Mouse (Mus musculus): Measurements from ENCODE around the gene Taok2. TPM values are rescaled to one million over a fixed set of nuclear protein-coding genes. Genes with fewer than 3 reads are reported as not detected.
A peak's percentile ranks its signal among the peaks of the same experiment; 100 is the strongest.

Taok2 gene
- polyA plus RNA-seq, 1 experiment, result 174 TPM

GRCm38 (mm10) chr7:126860987-126861386, 23.5 kb downstream of the Taok2 start:
- H3K4me1 ChIP-seq (ENCODE audit: control insufficient read depth, insufficient read depth, low read length), result peaks cover 11% of the 10 kb centered on the region
- 53% methylated on average over 5 of the region's 5 CpGs for WGBS
- no peak for TF ChIP-seq CTCF (IDR thresholded peaks at IDR 0.05; ENCODE audit: insufficient read depth, low read length)
- TF ChIP-seq POLR2A (IDR thresholded peaks at IDR 0.05; ENCODE audit: borderline replicate concordance, extremely low read depth, low read depth, low read length), result no peak
- no peak for DNase-seq
- peak overlapping the region; percentile 89 for H3K4me3 ChIP-seq (replicated peaks; ENCODE audit: extremely low read depth, low read depth, low read length)

DNA sequence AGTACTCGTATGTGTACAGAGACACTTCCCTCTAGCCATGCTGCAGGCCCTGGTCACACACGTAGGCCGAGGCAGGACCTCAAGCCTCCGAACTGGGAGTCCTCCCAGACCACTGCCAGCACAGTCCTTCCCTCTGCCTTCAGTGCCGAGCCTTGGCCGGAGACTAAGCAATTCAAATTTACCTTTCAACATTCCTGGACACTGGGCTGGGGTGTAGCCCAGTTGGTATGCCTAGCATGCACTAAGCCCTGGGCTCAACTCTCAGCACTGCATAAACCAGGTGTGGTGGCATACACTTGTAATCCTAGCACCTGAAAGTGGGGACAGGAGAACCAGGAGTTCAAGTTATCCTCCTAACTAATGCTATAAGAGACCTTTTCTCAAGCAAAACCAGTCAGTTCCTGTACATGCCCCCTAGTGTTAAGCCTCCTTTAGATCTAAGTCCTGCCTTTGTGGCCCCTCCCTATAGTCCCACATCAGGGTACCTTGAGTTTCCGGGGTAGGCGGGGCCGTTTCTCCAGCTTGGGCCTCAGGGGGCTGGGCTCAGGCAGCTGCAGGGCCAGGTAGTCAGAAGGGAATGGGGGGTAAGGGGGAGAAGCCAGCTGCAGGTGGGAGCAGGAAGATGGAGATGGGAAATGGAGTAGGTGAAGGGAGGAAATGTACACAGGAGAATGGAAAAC, 27.6 kb downstream of the Taok2 start:
- Histone ChIP-seq H3K4me3 (replicated peaks; ENCODE audit: extremely low read depth, low read depth, low read length) (no peak overlapping the region), H3K4me1 (ENCODE audit: control insufficient read depth, insufficient read depth, low read length) (peaks cover 6% of the 10 kb centered on the region)
- TF ChIP-seq POLR2A (IDR thresholded peaks at IDR 0.05; ENCODE audit: borderline replicate concordance, extremely low read depth, low read depth, low read length) (peak; percentile 42; the same call in 1 of the 2 replicates), CTCF (IDR thresholded peaks at IDR 0.05; ENCODE audit: insufficient read depth, low read length) (no peak)
- DNase-seq, result no peak
- 62% methylated on average over 9 of the region's 9 CpGs for WGBS

DNA sequence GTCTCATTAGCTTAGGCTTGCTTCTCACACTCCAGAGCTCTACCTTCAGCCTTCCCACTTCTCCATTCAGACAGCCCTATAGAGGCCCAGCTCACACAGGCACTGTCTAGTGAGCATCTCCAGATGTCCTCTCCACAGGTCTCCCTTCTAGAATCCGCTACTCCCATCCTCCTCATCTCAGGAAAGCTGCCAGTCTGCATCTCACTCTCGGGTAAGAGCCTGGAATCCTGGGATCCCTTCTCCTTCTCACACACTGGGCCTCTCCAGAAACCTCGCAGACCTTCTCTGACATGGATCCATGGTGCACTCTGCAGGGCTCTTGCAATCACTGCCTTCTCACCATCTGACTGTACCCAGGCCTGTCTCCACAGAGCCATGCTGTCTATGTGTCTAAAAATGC, 28.9 kb downstream of the Taok2 start:
- 86% methylated on average over 3 of the region's 3 CpGs for WGBS
- no peak for DNase-seq
- Histone ChIP-seq H3K4me1 (ENCODE audit: control insufficient read depth, insufficient read depth, low read length) (peaks cover under 1% of the 10 kb centered on the region; the same call in 1 of the 2 replicates), H3K4me3 (replicated peaks; ENCODE audit: extremely low read depth, low read depth, low read length) (no peak overlapping the region)
- no peak for TF ChIP-seq CTCF (IDR thresholded peaks at IDR 0.05; ENCODE audit: insufficient read depth, low read length)
- no peak for TF ChIP-seq POLR2A (IDR thresholded peaks at IDR 0.05; ENCODE audit: borderline replicate concordance, extremely low read depth, low read depth, low read length)

- Histone ChIP-seq H3K4me3 (replicated peaks; ENCODE audit: extremely low read depth, low read depth, low read length) (no peak overlapping the region), H3K4me1 (ENCODE audit: control insufficient read depth, insufficient read depth, low read length) (no peaks in the 10 kb centered on the region)
- WGBS, result 81% methylated on average over 5 of the region's 5 CpGs
- TF ChIP-seq POLR2A (IDR thresholded peaks at IDR 0.05; ENCODE audit: borderline replicate concordance, extremely low read depth, low read depth, low read length) (no peak), CTCF (IDR thresholded peaks at IDR 0.05; ENCODE audit: insufficient read depth, low read length) (no peak)
- DNase-seq, result no peak
Measured at GRCm38 (mm10) chr7:126853454-126853853, 31.0 kb downstream of the Taok2 start.

DNA sequence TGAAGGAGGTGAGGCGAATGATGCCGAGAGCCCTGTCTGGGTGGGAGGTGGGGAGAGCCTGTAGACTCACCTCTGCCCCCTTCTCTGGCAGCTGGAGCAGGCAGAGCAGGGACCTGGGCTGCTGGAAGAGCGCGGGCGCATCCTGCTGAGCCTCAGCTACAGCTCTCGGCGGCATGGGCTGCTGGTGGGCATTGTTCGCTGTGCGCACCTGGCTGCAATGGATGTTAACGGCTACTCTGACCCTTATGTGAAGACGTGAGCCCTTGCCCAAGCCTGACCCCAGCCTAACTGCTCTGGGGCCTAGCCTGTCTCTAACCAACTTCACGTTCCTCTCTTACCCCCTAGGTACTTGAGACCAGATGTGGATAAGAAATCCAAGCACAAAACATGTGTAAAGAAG, 33.3 kb downstream of the Taok2 start:
- DNase-seq, result no peak
- Histone ChIP-seq H3K4me1 (ENCODE audit: control insufficient read depth, insufficient read depth, low read length) (peaks cover 6% of the 10 kb centered on the region; the same call in 1 of the 2 replicates), H3K4me3 (replicated peaks; ENCODE audit: extremely low read depth, low read depth, low read length) (no peak overlapping the region)
- WGBS, result 51% methylated on average over 12 of the region's 12 CpGs
- TF ChIP-seq CTCF (IDR thresholded peaks at IDR 0.05; ENCODE audit: insufficient read depth, low read length) (no peak), POLR2A (IDR thresholded peaks at IDR 0.05; ENCODE audit: borderline replicate concordance, extremely low read depth, low read depth, low read length) (0 out of 2 replicates have a peak, but pooled peaks have one; percentile 7)

DNA sequence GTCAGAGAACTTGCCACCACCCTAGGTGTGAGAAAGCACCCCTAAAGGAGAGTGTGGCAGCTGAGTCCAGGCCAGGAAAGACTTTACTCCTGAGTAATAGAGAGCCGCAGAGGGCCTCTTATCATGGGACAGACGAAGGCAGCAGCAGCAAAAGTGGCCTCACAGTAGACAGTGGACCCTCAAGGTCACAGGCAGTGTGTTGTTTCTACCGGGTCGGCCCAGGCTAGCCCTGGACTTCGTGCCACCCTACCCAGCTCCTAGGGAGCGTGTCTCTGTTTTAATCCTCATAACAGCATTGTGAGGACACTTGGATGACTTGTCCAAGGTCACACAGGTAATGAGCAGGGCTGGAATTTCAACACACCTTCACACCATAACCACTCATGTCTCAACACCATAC, 34.3 kb downstream of the Taok2 start:
- DNase-seq, result no peak
- Histone ChIP-seq H3K4me1 (ENCODE audit: control insufficient read depth, insufficient read depth, low read length) (peaks cover 6% of the 10 kb centered on the region; the same call in 1 of the 2 replicates), H3K4me3 (replicated peaks; ENCODE audit: extremely low read depth, low read depth, low read length) (no peak overlapping the region)
- TF ChIP-seq POLR2A (IDR thresholded peaks at IDR 0.05; ENCODE audit: borderline replicate concordance, extremely low read depth, low read depth, low read length) (no peak), CTCF (IDR thresholded peaks at IDR 0.05; ENCODE audit: insufficient read depth, low read length) (no peak)
- WGBS, result 76% methylated on average over 6 of the region's 6 CpGs

DNA sequence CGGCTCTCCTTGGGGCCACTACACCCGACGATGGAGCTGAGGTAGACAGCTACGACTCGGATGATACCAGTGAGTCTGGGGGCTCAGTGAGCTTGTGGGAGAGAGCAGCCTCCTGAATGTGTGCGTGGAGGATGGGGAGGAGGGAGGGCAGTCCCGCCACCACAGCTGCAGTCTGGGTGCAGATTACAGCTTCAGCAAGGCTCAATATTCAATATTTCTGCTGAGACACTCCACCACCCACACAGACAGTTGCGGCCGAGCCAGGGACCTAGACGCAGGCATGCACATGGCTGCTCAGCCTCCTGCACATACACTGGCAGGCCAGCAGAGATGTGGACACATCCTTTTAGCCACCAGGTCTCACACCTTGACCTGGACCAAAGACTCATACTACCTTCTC, 35.7 kb downstream of the Taok2 start:
- peaks cover 6% of the 10 kb centered on the region; the same call in 1 of the 2 replicates for H3K4me1 ChIP-seq (ENCODE audit: control insufficient read depth, insufficient read depth, low read length)
- TF ChIP-seq POLR2A (IDR thresholded peaks at IDR 0.05; ENCODE audit: borderline replicate concordance, extremely low read depth, low read depth, low read length), result no peak
- TF ChIP-seq CTCF (IDR thresholded peaks at IDR 0.05; ENCODE audit: insufficient read depth, low read length), result no peak
- 32% methylated on average over 10 of the region's 10 CpGs for WGBS
- H3K4me3 ChIP-seq (replicated peaks; ENCODE audit: extremely low read depth, low read depth, low read length), result no peak overlapping the region
- no peak for DNase-seq

DNA sequence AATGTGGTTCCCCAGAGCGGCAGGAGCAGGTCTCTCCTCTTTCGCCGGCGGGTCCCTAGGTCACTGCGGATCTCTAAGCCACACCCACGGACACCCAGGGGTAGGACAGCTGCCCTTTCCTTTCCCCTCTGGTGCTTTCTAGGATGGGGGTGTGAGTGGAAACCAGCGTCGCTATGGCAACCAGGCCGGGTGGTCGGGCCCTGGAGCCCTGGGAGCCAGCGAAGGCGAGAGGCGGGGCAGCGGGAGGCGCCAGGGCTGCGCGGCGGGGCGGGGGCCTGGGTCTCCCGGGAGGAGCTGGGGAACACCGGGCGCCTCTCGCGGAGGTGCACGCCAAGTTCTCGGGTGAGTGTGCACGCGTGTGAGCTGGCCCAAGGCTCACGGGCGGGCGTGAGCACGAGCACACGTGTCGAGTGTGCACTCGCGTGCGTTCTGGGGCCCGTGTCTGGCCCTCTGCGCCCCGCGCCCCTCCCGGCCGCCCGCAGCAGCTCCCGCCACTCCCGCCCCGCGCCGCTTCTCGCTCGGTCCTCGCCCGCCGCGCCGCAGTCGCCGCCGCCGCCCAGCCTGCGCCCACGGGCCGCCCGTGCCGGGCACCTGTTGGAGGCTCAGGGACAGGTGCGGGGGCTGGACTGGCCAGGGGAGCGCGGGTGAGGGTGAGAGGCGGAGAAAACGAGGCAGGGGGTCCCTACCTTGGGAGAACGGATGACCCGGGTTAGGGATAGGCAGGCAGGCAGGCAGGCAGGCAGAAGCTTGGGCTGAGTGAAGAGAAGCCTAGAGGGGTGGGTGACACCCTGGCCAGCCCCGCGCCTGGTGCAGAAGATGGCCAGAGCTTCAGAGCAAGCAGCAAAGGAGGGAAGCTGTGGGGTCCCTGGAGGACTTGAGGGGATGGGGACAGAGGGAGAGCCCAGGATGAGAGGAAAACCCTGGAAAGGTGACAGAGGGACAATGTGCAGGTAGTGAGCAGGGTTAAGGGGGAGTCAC, 36.8 kb downstream of the Taok2 start:
- 2% methylated on average over 70 of the region's 74 CpGs for WGBS
- DNase-seq, result no peak
- no peak for TF ChIP-seq POLR2A (IDR thresholded peaks at IDR 0.05; ENCODE audit: borderline replicate concordance, extremely low read depth, low read depth, low read length)
- TF ChIP-seq CTCF (IDR thresholded peaks at IDR 0.05; ENCODE audit: insufficient read depth, low read length), result no peak
- peak overlapping the region; percentile 51 for H3K4me3 ChIP-seq (replicated peaks; ENCODE audit: extremely low read depth, low read depth, low read length)
- peaks cover 6% of the 10 kb centered on the region; the same call in 1 of the 2 replicates for H3K4me1 ChIP-seq (ENCODE audit: control insufficient read depth, insufficient read depth, low read length)

GRCm38 (mm10) chr7:126847116-126847420, 37.4 kb downstream of the Taok2 start, which contains the start of gene Doc2a:
Gene Doc2a (plus strand): TSS chr7:126847416.
- 49% methylated on average over 4 of the region's 4 CpGs for WGBS
- H3K4me3 ChIP-seq (replicated peaks; ENCODE audit: extremely low read depth, low read depth, low read length), result peak within 1 kb of the TSS; percentile 51
- TF ChIP-seq POLR2A (IDR thresholded peaks at IDR 0.05; ENCODE audit: borderline replicate concordance, extremely low read depth, low read depth, low read length), result no peak
- no peak for TF ChIP-seq CTCF (IDR thresholded peaks at IDR 0.05; ENCODE audit: insufficient read depth, low read length)

More at GRCm38 (mm10) chr7:126847116-126847420, 37.4 kb downstream of the Taok2 start, which contains the start of gene Doc2a:
- H3K4me1 ChIP-seq (ENCODE audit: control insufficient read depth, insufficient read depth, low read length), result peaks cover 6% of the 10 kb centered on the region; the same call in 1 of the 2 replicates
- DNase-seq, result no peak

Data from lung, adult 2 months (tissue).